Mouse (Mus musculus): ENCODE data around the gene Ccnl2. TPM values are rescaled to one million over a fixed set of nuclear protein-coding genes. Genes with fewer than 3 reads are reported as not detected.
"Not testable (repeated sequence)": the region's sequence is repeated elsewhere in the genome, so short reads cannot be mapped to it uniquely, and the experiment has no call there.

The Ccnl2 gene
- polyA plus RNA-seq, 1 experiment: 86.1 TPM

DNA sequence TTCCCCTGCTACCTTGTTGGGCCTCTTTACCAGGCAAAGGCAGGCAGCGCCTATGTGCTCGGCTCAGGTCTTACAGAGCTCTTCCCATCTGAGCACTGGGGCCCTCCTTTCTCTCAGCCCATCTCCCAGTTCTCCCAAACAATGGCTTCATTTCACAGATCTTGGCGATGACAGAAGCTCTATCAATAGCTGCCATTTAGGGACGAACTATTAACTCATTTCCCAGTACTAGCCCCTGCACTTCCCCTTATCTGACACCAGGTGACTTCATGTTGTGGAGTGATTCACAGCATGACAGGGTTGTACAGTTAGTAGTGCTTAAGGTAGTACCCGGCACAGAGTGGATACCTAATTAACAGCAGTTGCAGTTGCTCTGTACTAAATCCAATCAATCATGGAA, 26.5 kb upstream of the Ccnl2 start, which contains the start of gene Tmem88b:
TSS of gene Tmem88b (minus strand) at position 56 of the 400 bp plus-strand sequence.
- no peaks in the 10 kb centered on the region for H3K9me3 ChIP-seq (replicated peaks; ENCODE audit: control insufficient read depth, insufficient read depth, low read length, poor library complexity, severe bottlenecking)
- no peak for TF ChIP-seq POLR2A (IDR thresholded peaks at IDR 0.05; ENCODE audit: insufficient read depth, low read length)
- no peak for TF ChIP-seq CTCF (IDR thresholded peaks at IDR 0.05; ENCODE audit: low read depth, low read length)
- no peak for TF ChIP-seq EP300 (IDR thresholded peaks at IDR 0.05; ENCODE audit: insufficient read depth, low read depth, low read length)
- no peaks in the 10 kb centered on the region for H3K27me3 ChIP-seq (ENCODE audit: control insufficient read depth, insufficient read depth, low read length, poor library complexity, severe bottlenecking)
- H3K4me3 ChIP-seq (ENCODE audit: low read depth, low read length): no peak within 1 kb of the TSS
- H3K36me3 ChIP-seq (ENCODE audit: control insufficient read depth, insufficient read depth, low read length, poor library complexity, severe bottlenecking): no peaks in the 10 kb centered on the region
- H3K27ac ChIP-seq (ENCODE audit: insufficient read depth, low read length): no peak within 1 kb of the TSS
- no peaks in the 10 kb centered on the region for H3K4me1 ChIP-seq (ENCODE audit: control insufficient read depth, insufficient read depth, low read length)
- H3K9ac ChIP-seq (ENCODE audit: low read depth, poor library complexity, severe bottlenecking): peak within 1 kb of the TSS; percentile 59; the same call in 1 of the 2 replicates

DNA sequence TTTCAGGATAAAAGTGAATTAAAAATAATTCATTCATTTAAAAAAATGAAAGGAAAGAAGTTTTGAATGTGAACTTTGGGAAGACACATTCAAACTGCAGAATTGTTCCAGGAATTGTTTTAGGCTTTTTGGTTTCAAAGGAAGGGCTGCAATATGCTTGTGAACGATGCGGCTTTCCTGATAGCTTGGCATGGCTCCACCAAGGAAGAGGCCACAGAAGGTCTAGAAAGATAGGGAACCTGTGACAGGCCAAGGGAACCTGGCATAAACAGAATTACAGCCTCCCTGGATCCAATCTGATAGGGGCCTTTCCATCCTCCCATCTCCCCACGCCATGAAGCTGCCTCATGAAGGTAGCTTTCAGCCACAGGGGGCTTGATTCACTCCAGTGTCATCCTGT, 24.0 kb upstream of the Ccnl2 start:
- TF ChIP-seq POLR2A (IDR thresholded peaks at IDR 0.05; ENCODE audit: insufficient read depth, low read length): no peak
- no peak for TF ChIP-seq EP300 (IDR thresholded peaks at IDR 0.05; ENCODE audit: insufficient read depth, low read depth, low read length)
- TF ChIP-seq CTCF (IDR thresholded peaks at IDR 0.05; ENCODE audit: low read depth, low read length): no peak
- H3K27me3 ChIP-seq (ENCODE audit: control insufficient read depth, insufficient read depth, low read length, poor library complexity, severe bottlenecking): no peaks in the 10 kb centered on the region
- H3K36me3 ChIP-seq (ENCODE audit: control insufficient read depth, insufficient read depth, low read length, poor library complexity, severe bottlenecking): no peaks in the 10 kb centered on the region
- H3K4me1 ChIP-seq (ENCODE audit: control insufficient read depth, insufficient read depth, low read length): no peaks in the 10 kb centered on the region
- no peak overlapping the region for H3K27ac ChIP-seq (ENCODE audit: insufficient read depth, low read length)
- no peak overlapping the region for H3K9ac ChIP-seq (ENCODE audit: low read depth, poor library complexity, severe bottlenecking)
- H3K9me3 ChIP-seq (replicated peaks; ENCODE audit: control insufficient read depth, insufficient read depth, low read length, poor library complexity, severe bottlenecking): no peaks in the 10 kb centered on the region
- H3K4me3 ChIP-seq (ENCODE audit: low read depth, low read length): no peak overlapping the region

DNA sequence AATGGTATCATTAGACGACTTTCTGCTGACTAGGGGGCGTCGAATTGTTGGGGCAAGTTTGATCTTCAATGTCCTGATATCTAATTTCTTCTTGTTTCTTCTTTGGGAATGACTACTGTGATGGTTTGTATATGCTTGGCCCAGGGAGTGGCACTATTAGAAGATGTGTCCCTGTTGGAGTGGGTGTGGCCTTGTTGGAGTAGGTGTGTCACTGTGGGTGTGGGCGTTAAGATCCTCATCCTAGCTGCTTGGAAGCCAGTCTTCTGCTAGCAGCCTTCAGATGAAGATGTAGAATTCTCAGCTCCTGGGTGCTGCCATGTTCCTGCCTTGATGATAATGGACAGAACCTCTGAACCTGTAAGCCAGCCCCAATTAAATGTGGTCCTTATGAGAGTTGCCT, 23.5 kb upstream of the Ccnl2 start:
- not testable (repeated sequence) for H3K27me3 ChIP-seq (ENCODE audit: control insufficient read depth, insufficient read depth, low read length, poor library complexity, severe bottlenecking); H3K36me3 ChIP-seq (ENCODE audit: control insufficient read depth, insufficient read depth, low read length, poor library complexity, severe bottlenecking); H3K4me3 ChIP-seq (ENCODE audit: low read depth, low read length); H3K4me1 ChIP-seq (ENCODE audit: control insufficient read depth, insufficient read depth, low read length); H3K27ac ChIP-seq (ENCODE audit: insufficient read depth, low read length); H3K9me3 ChIP-seq (replicated peaks; ENCODE audit: control insufficient read depth, insufficient read depth, low read length, poor library complexity, severe bottlenecking); H3K9ac ChIP-seq (ENCODE audit: low read depth, poor library complexity, severe bottlenecking)

DNA sequence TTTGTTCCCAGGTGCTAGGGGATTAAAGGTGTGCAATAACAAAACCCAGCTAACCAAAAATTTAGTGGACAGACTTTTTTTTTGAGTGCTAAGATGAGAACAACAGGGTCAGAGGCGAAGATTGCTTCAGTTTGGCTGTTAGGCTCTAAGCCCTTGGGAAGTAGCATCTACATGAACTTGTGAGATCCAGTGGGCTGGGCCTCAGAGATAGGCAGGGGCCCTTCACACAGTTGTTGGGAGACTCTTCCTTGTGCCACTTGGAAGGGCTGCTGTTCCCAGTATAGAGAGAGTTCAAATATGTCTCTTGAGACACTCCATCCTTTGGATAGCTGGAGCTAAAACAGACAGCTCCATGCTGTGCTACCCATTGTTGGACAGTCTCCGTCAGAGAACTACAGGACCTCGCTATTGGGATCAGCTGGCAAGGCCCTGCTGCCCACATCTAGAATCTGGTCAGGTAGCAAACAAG, 22.2 kb upstream of the Ccnl2 start, which contains the start of gene Ankrd65:
TSS of gene Ankrd65 (plus strand) at position 419 of the 469 bp plus-strand sequence.
- H3K27me3 ChIP-seq (ENCODE audit: control insufficient read depth, insufficient read depth, low read length, poor library complexity, severe bottlenecking): no peaks in the 10 kb centered on the region
- H3K36me3 ChIP-seq (ENCODE audit: control insufficient read depth, insufficient read depth, low read length, poor library complexity, severe bottlenecking): no peaks in the 10 kb centered on the region
- no peak within 1 kb of the TSS for H3K9ac ChIP-seq (ENCODE audit: low read depth, poor library complexity, severe bottlenecking)
- TF ChIP-seq POLR2A (IDR thresholded peaks at IDR 0.05; ENCODE audit: insufficient read depth, low read length): no peak
- no peak for TF ChIP-seq EP300 (IDR thresholded peaks at IDR 0.05; ENCODE audit: insufficient read depth, low read depth, low read length)
- no peak for TF ChIP-seq CTCF (IDR thresholded peaks at IDR 0.05; ENCODE audit: low read depth, low read length)
- no peaks in the 10 kb centered on the region for H3K4me1 ChIP-seq (ENCODE audit: control insufficient read depth, insufficient read depth, low read length)
- no peak within 1 kb of the TSS for H3K27ac ChIP-seq (ENCODE audit: insufficient read depth, low read length)
- no peaks in the 10 kb centered on the region for H3K9me3 ChIP-seq (replicated peaks; ENCODE audit: control insufficient read depth, insufficient read depth, low read length, poor library complexity, severe bottlenecking)
- H3K4me3 ChIP-seq (ENCODE audit: low read depth, low read length): no peak within 1 kb of the TSS

DNA sequence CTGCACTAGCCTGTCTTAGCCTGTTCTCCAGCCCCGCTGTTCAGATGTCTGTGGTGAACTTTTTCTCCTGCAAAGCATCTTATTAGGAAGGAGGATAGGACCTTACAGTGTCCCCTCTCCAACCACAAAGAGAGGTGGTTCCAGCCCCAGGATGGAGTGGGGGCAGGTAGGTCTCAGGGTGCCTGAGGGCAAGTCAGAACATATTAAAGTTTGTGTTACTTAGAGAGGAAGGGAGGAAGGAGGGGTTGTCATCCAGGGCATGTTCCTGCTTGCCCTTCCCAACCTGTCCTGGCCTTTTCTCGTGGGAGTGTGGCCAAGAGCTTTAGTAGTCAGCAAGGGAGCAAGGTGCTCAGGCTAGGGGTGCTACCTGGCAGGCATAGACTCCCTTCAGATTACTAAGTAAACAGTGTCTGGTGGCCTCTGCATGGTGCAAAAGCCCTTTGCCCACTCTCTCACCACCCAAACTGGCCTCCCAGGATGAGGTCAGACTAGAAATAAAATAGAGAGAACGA, 21.6 kb upstream of the Ccnl2 start:
- no peak overlapping the region for H3K4me3 ChIP-seq (ENCODE audit: low read depth, low read length)
- TF ChIP-seq EP300 (IDR thresholded peaks at IDR 0.05; ENCODE audit: insufficient read depth, low read depth, low read length) (no peak), POLR2A (IDR thresholded peaks at IDR 0.05; ENCODE audit: insufficient read depth, low read length) (no peak), CTCF (IDR thresholded peaks at IDR 0.05; ENCODE audit: low read depth, low read length) (no peak)
- H3K4me1 ChIP-seq (ENCODE audit: control insufficient read depth, insufficient read depth, low read length): no peaks in the 10 kb centered on the region
- H3K27me3 ChIP-seq (ENCODE audit: control insufficient read depth, insufficient read depth, low read length, poor library complexity, severe bottlenecking): no peaks in the 10 kb centered on the region
- no peaks in the 10 kb centered on the region for H3K36me3 ChIP-seq (ENCODE audit: control insufficient read depth, insufficient read depth, low read length, poor library complexity, severe bottlenecking)
- H3K9ac ChIP-seq (ENCODE audit: low read depth, poor library complexity, severe bottlenecking): no peak overlapping the region
- H3K27ac ChIP-seq (ENCODE audit: insufficient read depth, low read length): no peak overlapping the region
- no peaks in the 10 kb centered on the region for H3K9me3 ChIP-seq (replicated peaks; ENCODE audit: control insufficient read depth, insufficient read depth, low read length, poor library complexity, severe bottlenecking)

DNA sequence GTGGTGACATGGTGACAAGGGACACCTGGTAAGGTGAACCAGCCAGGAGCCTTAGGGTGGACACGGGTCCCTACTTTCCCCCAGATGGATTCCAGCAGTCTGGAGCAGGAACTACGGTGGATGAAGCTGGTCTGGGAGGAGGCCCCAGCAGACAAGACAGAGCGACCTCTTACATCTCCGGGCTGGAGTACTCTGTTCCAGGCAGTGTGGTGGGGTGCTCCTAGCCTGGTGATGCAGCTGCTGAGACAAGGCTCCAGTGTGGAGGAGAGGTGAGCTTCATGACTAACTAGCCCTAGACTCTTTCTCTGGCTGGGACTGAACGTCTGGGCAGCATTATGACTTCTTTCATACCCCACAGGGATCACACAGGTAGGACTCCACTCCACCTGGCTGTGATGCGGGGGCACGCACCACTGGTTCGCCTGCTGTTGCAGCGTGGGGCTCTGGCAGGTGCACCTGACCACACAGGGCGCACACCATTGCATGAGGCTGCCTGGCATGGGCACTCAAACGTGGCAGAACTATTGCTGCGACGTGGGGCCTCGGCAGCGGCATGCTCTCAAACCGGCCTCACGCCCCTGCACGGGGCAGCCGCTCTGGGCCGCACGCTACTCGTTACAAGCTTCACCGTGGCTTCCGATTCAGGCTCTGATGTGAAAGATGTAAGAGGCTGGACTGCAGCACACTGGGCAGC, 20.9 kb upstream of the Ccnl2 start:
- Histone ChIP-seq H3K4me1 (ENCODE audit: control insufficient read depth, insufficient read depth, low read length) (no peaks in the 10 kb centered on the region), H3K4me3 (ENCODE audit: low read depth, low read length) (peak overlapping the region; percentile 19), H3K9me3 (replicated peaks; ENCODE audit: control insufficient read depth, insufficient read depth, low read length, poor library complexity, severe bottlenecking) (no peaks in the 10 kb centered on the region), H3K27me3 (ENCODE audit: control insufficient read depth, insufficient read depth, low read length, poor library complexity, severe bottlenecking) (no peaks in the 10 kb centered on the region), H3K36me3 (ENCODE audit: control insufficient read depth, insufficient read depth, low read length, poor library complexity, severe bottlenecking) (no peaks in the 10 kb centered on the region), H3K9ac (ENCODE audit: low read depth, poor library complexity, severe bottlenecking) (no peak overlapping the region), H3K27ac (ENCODE audit: insufficient read depth, low read length) (no peak overlapping the region)
- TF ChIP-seq POLR2A (IDR thresholded peaks at IDR 0.05; ENCODE audit: insufficient read depth, low read length): no peak
- no peak for TF ChIP-seq CTCF (IDR thresholded peaks at IDR 0.05; ENCODE audit: low read depth, low read length)
- TF ChIP-seq EP300 (IDR thresholded peaks at IDR 0.05; ENCODE audit: insufficient read depth, low read depth, low read length): no peak
